Mouse (Mus musculus): Measurements from ENCODE around the gene Eya3. TPM values are rescaled to one million over a fixed set of nuclear protein-coding genes. Genes with fewer than 3 reads are reported as not detected.

The Eya3 gene
- polyA plus RNA-seq, 1 experiment: 23.0 TPM

- TF ChIP-seq MAX (IDR thresholded peaks at IDR 0.05): no peak
- TF ChIP-seq CTCF (IDR thresholded peaks at IDR 0.05; ENCODE audit: control insufficient read depth, insufficient read depth, insufficient read length): no peak
- TF ChIP-seq USF1 (IDR thresholded peaks at IDR 0.05; ENCODE audit: low read depth): no peak
- TF ChIP-seq MYOG (IDR thresholded peaks at IDR 0.05; ENCODE audit: control insufficient read depth, extremely low read depth, insufficient read length): no peak
- TF ChIP-seq MYOD1 (IDR thresholded peaks at IDR 0.05; ENCODE audit: control insufficient read depth, insufficient read length, low read depth): no peak
- no peak for TF ChIP-seq CEBPB (IDR thresholded peaks at IDR 0.05; ENCODE audit: low read depth)
- TF ChIP-seq FOSL1 (IDR thresholded peaks at IDR 0.05; ENCODE audit: insufficient read depth, low read length, poor library complexity, severe bottlenecking): no peak
- Histone ChIP-seq H3ac (ENCODE audit: control insufficient read depth, insufficient read length, low read depth) (no peak overlapping the region), H3K27me3 (ENCODE audit: control insufficient read depth, insufficient read depth, insufficient read length) (no peaks in the 10 kb centered on the region), H3K36me3 (ENCODE audit: control insufficient read depth, insufficient read depth) (peaks cover 4% of the 10 kb centered on the region), H3K4me3 (ENCODE audit: insufficient read depth, poor library complexity, severe bottlenecking) (no peak overlapping the region), H3K79me3 (ENCODE audit: low read depth) (peaks cover 73% of the 10 kb centered on the region), H3K79me2 (ENCODE audit: control insufficient read depth, insufficient read depth) (peaks cover 100% of the 10 kb centered on the region)
These were observed 8.7 kb downstream of the Eya3 start for GRCm38 (mm10) chr4:132647439-132647838.

GRCm38 (mm10) chr4:132649271-132649999 is 10.6 kb downstream of the Eya3 start:
- TF ChIP-seq USF1 (IDR thresholded peaks at IDR 0.05; ENCODE audit: low read depth) (no peak), CEBPB (IDR thresholded peaks at IDR 0.05; ENCODE audit: low read depth) (no peak), MYOD1 (IDR thresholded peaks at IDR 0.05; ENCODE audit: control insufficient read depth, insufficient read length, low read depth) (no peak), MAX (IDR thresholded peaks at IDR 0.05) (no peak), FOSL1 (IDR thresholded peaks at IDR 0.05; ENCODE audit: insufficient read depth, low read length, poor library complexity, severe bottlenecking) (no peak), MYOG (IDR thresholded peaks at IDR 0.05; ENCODE audit: control insufficient read depth, extremely low read depth, insufficient read length) (no peak), CTCF (IDR thresholded peaks at IDR 0.05; ENCODE audit: control insufficient read depth, insufficient read depth, insufficient read length) (no peak)
- Histone ChIP-seq H3K4me3 (ENCODE audit: insufficient read depth, poor library complexity, severe bottlenecking) (no peak overlapping the region), H3K36me3 (ENCODE audit: control insufficient read depth, insufficient read depth) (peaks cover 4% of the 10 kb centered on the region), H3K27me3 (ENCODE audit: control insufficient read depth, insufficient read depth, insufficient read length) (no peaks in the 10 kb centered on the region), H3K79me2 (ENCODE audit: control insufficient read depth, insufficient read depth) (peaks cover 100% of the 10 kb centered on the region), H3ac (ENCODE audit: control insufficient read depth, insufficient read length, low read depth) (no peak overlapping the region), H3K79me3 (ENCODE audit: low read depth) (peaks cover 66% of the 10 kb centered on the region)

- no peak overlapping the region for H3K4me3 ChIP-seq (ENCODE audit: insufficient read depth, poor library complexity, severe bottlenecking)
- TF ChIP-seq MYOD1 (IDR thresholded peaks at IDR 0.05; ENCODE audit: control insufficient read depth, insufficient read length, low read depth): peak; percentile 38
- TF ChIP-seq FOSL1 (IDR thresholded peaks at IDR 0.05; ENCODE audit: insufficient read depth, low read length, poor library complexity, severe bottlenecking): peak; percentile 22
- peak; percentile 19 for TF ChIP-seq USF1 (IDR thresholded peaks at IDR 0.05; ENCODE audit: low read depth)
- peak; percentile 97 for TF ChIP-seq MAX (IDR thresholded peaks at IDR 0.05)
- no peak for TF ChIP-seq CTCF (IDR thresholded peaks at IDR 0.05; ENCODE audit: control insufficient read depth, insufficient read depth, insufficient read length)
- no peaks in the 10 kb centered on the region for H3K27me3 ChIP-seq (ENCODE audit: control insufficient read depth, insufficient read depth, insufficient read length)
- peaks cover 18% of the 10 kb centered on the region for H3K36me3 ChIP-seq (ENCODE audit: control insufficient read depth, insufficient read depth)
- peaks cover 66% of the 10 kb centered on the region for H3K79me3 ChIP-seq (ENCODE audit: low read depth)
- no peak overlapping the region for H3ac ChIP-seq (ENCODE audit: control insufficient read depth, insufficient read length, low read depth)
- H3K79me2 ChIP-seq (ENCODE audit: control insufficient read depth, insufficient read depth): peaks cover 99% of the 10 kb centered on the region
These were observed 14.1 kb downstream of the Eya3 start for GRCm38 (mm10) chr4:132652842-132653241.

- H3K79me2 ChIP-seq (ENCODE audit: control insufficient read depth, insufficient read depth): peaks cover 89% of the 10 kb centered on the region
- H3K79me3 ChIP-seq (ENCODE audit: low read depth): peaks cover 58% of the 10 kb centered on the region
- H3K27me3 ChIP-seq (ENCODE audit: control insufficient read depth, insufficient read depth, insufficient read length): no peaks in the 10 kb centered on the region
- no peak overlapping the region for H3K4me3 ChIP-seq (ENCODE audit: insufficient read depth, poor library complexity, severe bottlenecking)
- H3K36me3 ChIP-seq (ENCODE audit: control insufficient read depth, insufficient read depth): peaks cover 22% of the 10 kb centered on the region
- no peak for TF ChIP-seq MAX (IDR thresholded peaks at IDR 0.05)
- TF ChIP-seq USF1 (IDR thresholded peaks at IDR 0.05; ENCODE audit: low read depth): no peak
- TF ChIP-seq CTCF (IDR thresholded peaks at IDR 0.05; ENCODE audit: control insufficient read depth, insufficient read depth, insufficient read length): no peak
- H3ac ChIP-seq (ENCODE audit: control insufficient read depth, insufficient read length, low read depth): no peak overlapping the region
These were observed 15.0 kb downstream of the Eya3 start for GRCm38 (mm10) chr4:132653799-132654198.

GRCm38 (mm10) chr4:132655290-132655689 is 16.5 kb downstream of the Eya3 start:
- Histone ChIP-seq H3K79me2 (ENCODE audit: control insufficient read depth, insufficient read depth) (peaks cover 74% of the 10 kb centered on the region), H3K36me3 (ENCODE audit: control insufficient read depth, insufficient read depth) (peaks cover 22% of the 10 kb centered on the region), H3K27me3 (ENCODE audit: control insufficient read depth, insufficient read depth, insufficient read length) (no peaks in the 10 kb centered on the region), H3ac (ENCODE audit: control insufficient read depth, insufficient read length, low read depth) (no peak overlapping the region), H3K79me3 (ENCODE audit: low read depth) (peaks cover 47% of the 10 kb centered on the region), H3K4me3 (ENCODE audit: insufficient read depth, poor library complexity, severe bottlenecking) (no peak overlapping the region)
- TF ChIP-seq CTCF (IDR thresholded peaks at IDR 0.05; ENCODE audit: control insufficient read depth, insufficient read depth, insufficient read length) (no peak), FOSL1 (IDR thresholded peaks at IDR 0.05; ENCODE audit: insufficient read depth, low read length, poor library complexity, severe bottlenecking) (no peak), CEBPB (IDR thresholded peaks at IDR 0.05; ENCODE audit: low read depth) (no peak), MYOG (IDR thresholded peaks at IDR 0.05; ENCODE audit: control insufficient read depth, extremely low read depth, insufficient read length) (no peak), USF1 (IDR thresholded peaks at IDR 0.05; ENCODE audit: low read depth) (no peak), MAX (IDR thresholded peaks at IDR 0.05) (no peak), MYOD1 (IDR thresholded peaks at IDR 0.05; ENCODE audit: control insufficient read depth, insufficient read length, low read depth) (no peak)

- H3K36me3 ChIP-seq (ENCODE audit: control insufficient read depth, insufficient read depth): peaks cover 49% of the 10 kb centered on the region
- peaks cover 36% of the 10 kb centered on the region for H3K79me2 ChIP-seq (ENCODE audit: control insufficient read depth, insufficient read depth)
- peak; percentile 15 for TF ChIP-seq MYOD1 (IDR thresholded peaks at IDR 0.05; ENCODE audit: control insufficient read depth, insufficient read length, low read depth)
- TF ChIP-seq USF1 (IDR thresholded peaks at IDR 0.05; ENCODE audit: low read depth): peak; percentile 45
- TF ChIP-seq CTCF (IDR thresholded peaks at IDR 0.05; ENCODE audit: control insufficient read depth, insufficient read depth, insufficient read length): no peak
- no peak overlapping the region for H3K4me3 ChIP-seq (ENCODE audit: insufficient read depth, poor library complexity, severe bottlenecking)
- no peak overlapping the region for H3ac ChIP-seq (ENCODE audit: control insufficient read depth, insufficient read length, low read depth)
- H3K79me3 ChIP-seq (ENCODE audit: low read depth): peaks cover 27% of the 10 kb centered on the region
- no peaks in the 10 kb centered on the region for H3K27me3 ChIP-seq (ENCODE audit: control insufficient read depth, insufficient read depth, insufficient read length)
These were observed 20.3 kb downstream of the Eya3 start for GRCm38 (mm10) chr4:132659106-132659505.
